In genomic region chr11:4122226-4122625, GRCm38 (mm10) we compare ENCODE assay signal across 1 mouse cellular context.
TF ChIP-seq lines count a peak whose summit lies in the region.

No protein-coding gene starts in this region.

TF ChIP-seq in CH12.LX, 34 proteins besides CTCF, POLR2A, EP300 and RAD21:
- TF ChIP-seq MAX (IDR thresholded peaks at IDR 0.05; ENCODE audit: low read length) (no peak), SIN3A (IDR thresholded peaks at IDR 0.05; ENCODE audit: low read length) (0 out of 2 replicates have a peak, but pooled peaks have one; percentile 6)
